Comparison of ENCODE assay signal across 16 mouse cellular contexts in genomic region chr2:101986344-101987087, GRCm38 (mm10).
DNase-seq lines count a peak whose midpoint lies in the region; ATAC-seq and TF ChIP-seq lines count a peak whose summit lies in the region.
"Had no signal": no experiment of that assay in that cellular context is flagged by ENCODE, and none has a peak within 500 bp of the region (broad histone marks: within the 10 kb centered on the region; RNA-seq: fewer than 3 reads in every experiment).

No protein-coding gene starts in this region.

- no peak for ATAC-seq in heart, embryonic 11.5 days (replicated peaks; ENCODE audit: insufficient number of reproducible peaks, low FRiP score, low TSS enrichment)
- ATAC-seq: forebrain, embryonic 16.5 days had no signal

- peak overlapping the region; percentile 11; the same call in 1 of the 2 replicates for H3K27ac ChIP-seq in heart, embryonic 11.5 days (ENCODE audit: low read depth, low read length)
- no peak overlapping the region for H3K27ac ChIP-seq in heart, adult 2 months
- peak overlapping the region; percentile 46; the same call in 1 of the 2 replicates for H3K27ac ChIP-seq in layer of hippocampus, adult 2 months
- H3K27ac ChIP-seq: embryonic facial prominence, embryonic 12.5 days; kidney, postnatal 0 days; lung, embryonic 15.5 days; neural tube, embryonic 12.5 days had no signal

- TF ChIP-seq POLR2A in heart, adult 2 months (IDR thresholded peaks at IDR 0.05; ENCODE audit: insufficient read depth, low read depth, low read length), result no peak

- H3K4me1 ChIP-seq in heart, embryonic 11.5 days (ENCODE audit: control insufficient read depth, insufficient read depth, low read length), result peaks cover 32% of the 10 kb centered on the region
- H3K4me1 ChIP-seq in heart, adult 2 months (ENCODE audit: control insufficient read depth, insufficient read depth, low read length), result peaks cover 1% of the 10 kb centered on the region

- 66% methylated on average over 3 of the region's 3 CpGs for WGBS in heart, embryonic 11.5 days (ENCODE audit: insufficient replicate concordance)
- WGBS in heart, adult 2 months, result 79% methylated on average over 3 of the region's 3 CpGs

- H3K9ac ChIP-seq in heart, embryonic 11.5 days (ENCODE audit: low read depth, low read length), result no peak overlapping the region
- H3K9ac ChIP-seq in heart, adult 2 months (ENCODE audit: low read depth, low read length), result no peak overlapping the region
- H3K9ac ChIP-seq: embryonic facial prominence, embryonic 12.5 days; lung, embryonic 15.5 days; neural tube, embryonic 12.5 days had no signal

- H3K4me3 ChIP-seq in heart, embryonic 11.5 days (ENCODE audit: low read depth, low read length), result no peak overlapping the region
- no peak overlapping the region for H3K4me3 ChIP-seq in heart, adult 2 months
- H3K4me3 ChIP-seq in layer of hippocampus, adult 2 months, result no peak overlapping the region
- no peak overlapping the region for H3K4me3 ChIP-seq in C2C12 (ENCODE audit: insufficient read depth, poor library complexity, severe bottlenecking)
- H3K4me3 ChIP-seq: embryonic facial prominence, embryonic 12.5 days; lung, embryonic 15.5 days; neural tube, embryonic 12.5 days had no signal

- H3K4me2 ChIP-seq in heart, embryonic 11.5 days, result no peak overlapping the region
- H3K4me2 ChIP-seq: embryonic facial prominence, embryonic 12.5 days; lung, embryonic 15.5 days; midbrain, embryonic 11.5 days; neural tube, embryonic 12.5 days had no signal

- H3K36me3 ChIP-seq in heart, embryonic 11.5 days (ENCODE audit: control insufficient read depth, insufficient read depth, low read length), result no peaks in the 10 kb centered on the region
- no peaks in the 10 kb centered on the region for H3K36me3 ChIP-seq in heart, adult 2 months (ENCODE audit: control insufficient read depth, insufficient read depth, low read length)
- H3K36me3 ChIP-seq in C2C12 (ENCODE audit: control insufficient read depth, insufficient read depth), result peaks cover 7% of the 10 kb centered on the region
- H3K36me3 ChIP-seq: embryonic facial prominence, embryonic 12.5 days; lung, embryonic 15.5 days; neural tube, embryonic 12.5 days had no signal

- no peak for TF ChIP-seq EP300 in heart, adult 2 months (IDR thresholded peaks at IDR 0.05; ENCODE audit: insufficient read depth, low read depth, low read length)

- H3K79me2 ChIP-seq in heart, adult 2 months (replicated peaks; ENCODE audit: control insufficient read depth, insufficient read depth, low read length), result no peaks in the 10 kb centered on the region
- peaks cover 3% of the 10 kb centered on the region for H3K79me2 ChIP-seq in C2C12 (ENCODE audit: control insufficient read depth, insufficient read depth)

- no peaks in the 10 kb centered on the region for H3K27me3 ChIP-seq in heart, embryonic 11.5 days (ENCODE audit: control insufficient read depth, insufficient read depth, low read length)
- H3K27me3 ChIP-seq in heart, adult 2 months (ENCODE audit: control insufficient read depth, insufficient read depth, low read length), result no peaks in the 10 kb centered on the region
- no peaks in the 10 kb centered on the region for H3K27me3 ChIP-seq in C2C12 (ENCODE audit: control insufficient read depth, insufficient read depth, insufficient read length)
- H3K27me3 ChIP-seq: embryonic facial prominence, embryonic 12.5 days; lung, embryonic 15.5 days; neural tube, embryonic 12.5 days had no signal

- H3K9me3 ChIP-seq in heart, embryonic 11.5 days (replicated peaks; ENCODE audit: control insufficient read depth, low read length), result no peaks in the 10 kb centered on the region
- H3K9me3 ChIP-seq: embryonic facial prominence, embryonic 12.5 days; lung, embryonic 15.5 days; neural tube, embryonic 12.5 days had no signal

- no peak for TF ChIP-seq CTCF in heart, adult 2 months (IDR thresholded peaks at IDR 0.05)
- no peak for TF ChIP-seq CTCF in layer of hippocampus, adult 2 months (conservative IDR thresholded peaks at IDR 0.05)
- TF ChIP-seq CTCF in C2C12 (IDR thresholded peaks at IDR 0.05; ENCODE audit: control insufficient read depth, insufficient read depth, insufficient read length), result no peak

- H3ac ChIP-seq in C2C12 (ENCODE audit: control insufficient read depth, insufficient read length, low read depth), result no peak overlapping the region

- intact Hi-C loops in heart, adult 2 months (cut with DNase I), result no loop called here

- H3K79me3 ChIP-seq in C2C12 (ENCODE audit: low read depth), result no peaks in the 10 kb centered on the region

- no peak for DNase-seq in heart, adult 2 months
- no peak for DNase-seq in layer of hippocampus, adult 2 months (ENCODE audit: low spot score in 2 of 2)
- no peak for DNase-seq in layer of hippocampus, postnatal 25 days (ENCODE audit: extremely low spot score in 1 of 2, low spot score in 1 of 2)
- peak; percentile 54 for DNase-seq in ZHBTc4 (ENCODE audit: low read depth, low spot score)
- DNase-seq in cerebellum, postnatal 14 days, result no peak
- DNase-seq: cerebellum, postnatal 25 days; gastrocnemius, postnatal 36 days; heart, postnatal 4 days had no signal

TF ChIP-seq in C2C12, 6 proteins besides CTCF, POLR2A, EP300 and RAD21:
- TF ChIP-seq MYOD1 (IDR thresholded peaks at IDR 0.05; ENCODE audit: control insufficient read depth, insufficient read length, low read depth), result no peak
- peak; percentile 0 for TF ChIP-seq MAX (IDR thresholded peaks at IDR 0.05)
- peak; percentile 75 for TF ChIP-seq FOSL1 (IDR thresholded peaks at IDR 0.05; ENCODE audit: insufficient read depth, low read length, poor library complexity, severe bottlenecking)
- peak; percentile 18 for TF ChIP-seq CEBPB (IDR thresholded peaks at IDR 0.05; ENCODE audit: low read depth)
- TF ChIP-seq USF1 (IDR thresholded peaks at IDR 0.05; ENCODE audit: low read depth), result peak; percentile 9
